Mouse (Mus musculus): ENCODE measurements around the gene Gm20388.

GRCm38 (mm10) chr8:122568109-122568504 is 2657.5 kb downstream of the Gm20388 start:
- no peak for TF ChIP-seq CTCF (IDR thresholded peaks at IDR 0.05; ENCODE audit: low read depth, low read length)
- TF ChIP-seq POLR2A (IDR thresholded peaks at IDR 0.05; ENCODE audit: insufficient read depth, low read length) = no peak

Measured in ES-Bruce4 (cell line).